Mouse (Mus musculus) mouse trophoblast stem cell (cell line): ENCODE measurements around the gene Slc2a3.
"Not testable (repeated sequence)": the region's sequence is repeated elsewhere in the genome, so short reads cannot be mapped to it uniquely, and the experiment has no call there.

Experiments used
- in situ Hi-C, 2 experiments: fragments of 300-500 bp; cut with MseI, MboI; formaldehyde crosslinking; loops; 2 replicates in 1 of 2; 3 replicates in 1 of 2; pipeline ENCODE4 v1.15.1; 2025

Gene Slc2a3

GRCm38 (mm10) chr6:122711455-122711854 lies 90.0 kb downstream of the Slc2a3 start:
- in situ Hi-C loops: no loop called here

GRCm38 (mm10) chr6:122708826-122709225 lies 92.6 kb downstream of the Slc2a3 start:
- in situ Hi-C loops: no loop called here

- in situ Hi-C loops: no loop called here
Observed at GRCm38 (mm10) chr6:122707036-122707800, 94.2 kb downstream of the Slc2a3 start, which contains the start of gene Nanog. TSS of gene Nanog (plus strand) at chr6:122707489.

DNA sequence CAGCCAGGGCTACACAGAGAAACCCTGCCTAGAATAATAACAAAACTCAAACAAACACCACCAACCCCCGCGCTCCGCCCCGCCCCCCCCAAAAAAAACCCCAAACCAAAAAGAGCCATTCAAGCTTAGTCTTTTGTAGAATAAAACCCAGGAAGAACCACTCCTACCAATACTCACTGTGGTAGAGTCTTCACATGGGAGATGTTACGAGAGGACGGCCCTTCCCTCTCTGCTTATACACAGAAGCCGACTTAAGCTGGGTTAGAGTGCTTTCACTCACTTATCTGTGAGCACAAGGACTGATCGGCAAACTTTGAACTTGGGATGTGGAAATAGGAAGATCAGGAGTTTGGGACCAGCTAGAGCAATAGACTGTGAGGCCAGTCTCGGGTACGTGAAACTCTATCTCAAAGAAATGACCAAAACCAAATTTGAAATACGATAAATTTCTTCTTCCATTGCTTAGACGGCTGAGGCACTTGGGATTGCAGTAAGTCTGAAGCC lies 95.1 kb downstream of the Slc2a3 start:
- in situ Hi-C loops: no loop called here

DNA sequence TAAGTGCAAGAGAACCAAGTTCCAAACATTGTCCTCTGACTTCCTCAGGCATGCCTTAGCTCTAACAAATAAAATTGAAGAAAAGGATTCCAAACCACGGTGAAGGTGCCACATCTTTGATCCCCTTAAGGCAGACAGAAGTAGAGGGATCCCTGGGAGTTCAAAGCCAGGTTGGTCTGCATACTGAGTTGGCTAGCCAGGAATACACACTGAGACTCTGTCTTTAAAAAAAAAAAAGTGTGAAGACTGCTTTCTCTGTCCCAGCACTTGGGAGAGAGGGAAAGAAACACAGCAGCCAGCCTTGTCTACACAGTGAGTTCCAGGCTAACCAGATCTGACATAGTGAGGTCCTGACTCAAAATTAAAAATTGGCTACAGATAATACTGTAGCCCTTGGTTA lies 97.7 kb downstream of the Slc2a3 start:
- in situ Hi-C loops: no loop called here

GRCm38 (mm10) chr6:122703251-122703650 lies 98.2 kb downstream of the Slc2a3 start:
- in situ Hi-C loops: no loop called here

GRCm38 (mm10) chr6:122702480-122703124 lies 98.8 kb downstream of the Slc2a3 start:
- in situ Hi-C loops: no loop called here

- in situ Hi-C loops: no loop called here
Observed at GRCm38 (mm10) chr6:122701816-122702215, 99.6 kb downstream of the Slc2a3 start.

DNA sequence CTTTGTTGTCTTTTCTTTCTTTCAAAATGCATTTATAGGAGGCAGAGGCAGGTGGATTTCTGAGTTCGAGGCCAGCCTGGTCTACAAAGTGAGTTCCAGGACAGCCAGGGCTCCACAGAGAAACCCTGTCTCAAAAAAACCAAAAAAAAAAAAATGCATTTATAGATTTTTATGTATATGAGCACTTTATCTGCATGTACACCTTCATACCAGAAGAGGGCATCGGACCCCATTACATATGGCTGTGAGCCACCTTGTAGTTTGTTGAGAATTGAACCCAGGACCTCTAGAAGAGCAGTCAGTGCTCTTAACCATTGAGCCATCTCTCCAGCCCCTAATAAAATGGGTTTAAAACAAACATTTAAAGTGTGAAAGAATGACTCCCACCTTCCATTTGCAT lies 101.8 kb downstream of the Slc2a3 start:
- in situ Hi-C loops: not testable (repeated sequence)

DNA sequence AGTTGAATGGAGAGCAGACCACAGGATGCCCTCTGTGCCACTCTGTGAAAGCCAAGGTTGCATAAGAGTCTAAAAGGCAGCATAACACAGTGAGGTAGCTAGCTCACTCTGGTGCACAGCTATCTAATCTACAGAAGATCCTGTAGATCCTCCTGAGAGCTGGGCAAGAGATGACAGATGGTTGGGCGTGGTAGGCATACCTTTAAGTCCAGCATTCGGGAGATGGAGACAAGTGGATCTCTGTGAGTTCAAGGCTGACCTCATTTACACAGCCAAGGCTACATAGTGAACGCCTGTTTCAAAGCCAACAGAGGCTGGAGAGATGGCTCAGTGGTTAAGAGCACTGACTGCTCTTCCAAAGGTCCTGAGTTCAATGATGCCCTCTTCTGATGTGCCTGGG lies 106.0 kb downstream of the Slc2a3 start:
- in situ Hi-C loops: no loop called here

GRCm38 (mm10) chr6:122690082-122690481 lies 111.4 kb downstream of the Slc2a3 start:
- in situ Hi-C loops: no loop called here

- in situ Hi-C loops: no loop called here
Observed at GRCm38 (mm10) chr6:122689411-122690055, 111.9 kb downstream of the Slc2a3 start.

GRCm38 (mm10) chr6:122686709-122687108 lies 114.7 kb downstream of the Slc2a3 start:
- in situ Hi-C loops: no loop called here

- in situ Hi-C loops: no loop called here
Observed at GRCm38 (mm10) chr6:122682646-122683045, 118.8 kb downstream of the Slc2a3 start.
